Mouse (Mus musculus) CH12.LX (cell line): ENCODE measurements at regions not wholly inside any gene's neighbourhood (a gene's known extent, or its start where the extent isn't known, plus 50 kb on each side); places are given as distances from the start of the nearest gene placed in this dataset.

Experiments used
- DNase-seq: peaks from one replicate; pipeline ENCODE4 v3.0.0-alpha.2; 2013; ENCODE audit errors: extremely low read depth
- H3K27ac ChIP-seq: 2 replicates; pipeline ENCODE4 v1.5.1; 2012; ENCODE audit warnings: low read depth, mild to moderate bottlenecking, control low read depth, moderate library complexity; ENCODE audit not compliant: insufficient read depth
- H3K27me3 ChIP-seq: replicated peaks from 2 replicates; pipeline ENCODE3; 2012; ENCODE audit warnings: inconsistent platforms
- H3K36me3 ChIP-seq, 2 experiments: replicated peaks in 1 of 2; 2 replicates each; pipeline versions ENCODE3 to v1.6.1; 2012; ENCODE audit warnings: inconsistent platforms in 1 of 2, low read length in 1 of 2, mild to moderate bottlenecking in 1 of 2, mixed read lengths in 1 of 2, moderate library complexity in 1 of 2; ENCODE audit not compliant: control insufficient read depth in 1 of 2, insufficient read depth in 1 of 2
- H3K4me1 ChIP-seq, 2 experiments: 2 replicates each; pipeline ENCODE4 v1.6.1; 2012; ENCODE audit warnings: inconsistent platforms in 1 of 2, moderate library complexity in 1 of 2; ENCODE audit not compliant: insufficient read depth in 2 of 2, control insufficient read depth in 1 of 2
- H3K4me2 ChIP-seq: 2 replicates; pipeline ENCODE4 v1.6.1; 2012; ENCODE audit warnings: low read depth, mild to moderate bottlenecking, control low read depth; ENCODE audit not compliant: poor library complexity, insufficient read depth, severe bottlenecking
- H3K4me3 ChIP-seq, 3 experiments: fragments of 150-350 bp in 1 of 3; sonication (generic) in 1 of 3; replicated peaks in 1 of 3; 2 replicates each; pipeline versions ENCODE3 to v1.5.1; 2011 to 2012; ENCODE audit warnings: low read depth in 2 of 3, low read length in 2 of 3, mild to moderate bottlenecking in 2 of 3, moderate library complexity in 2 of 3, control low read depth in 1 of 3, improper control_type of control experiment in 1 of 3, inconsistent platforms in 1 of 3, mixed read lengths in 1 of 3; ENCODE audit not compliant: poor library complexity in 1 of 3
- H3K79me2 ChIP-seq: replicated peaks from 2 replicates; pipeline ENCODE4 v1.6.1; 2012; ENCODE audit warnings: mild to moderate bottlenecking, moderate library complexity; ENCODE audit not compliant: control insufficient read depth, poor library complexity, insufficient read depth, severe bottlenecking; ENCODE audit errors: extremely low read depth
- H3K9ac ChIP-seq: 2 replicates; pipeline ENCODE4 v1.6.1; 2012; ENCODE audit warnings: low read depth, mild to moderate bottlenecking, control low read depth, moderate library complexity; ENCODE audit not compliant: insufficient read depth
- H3K9me3 ChIP-seq: replicated peaks from 2 replicates; pipeline ENCODE3; 2012; ENCODE audit warnings: low read length, inconsistent platforms, mixed read lengths
- CTCF ChIP-seq, 2 experiments: IDR thresholded peaks in 1 of 2; conservative IDR thresholded peaks in 1 of 2; 2 replicates each; pipeline ENCODE4 v1.5.1; 2011 to 2012; ENCODE audit warnings: low read depth in 2 of 2, low read length in 2 of 2, improper control_type of control experiment in 1 of 2, inconsistent platforms in 1 of 2, mild to moderate bottlenecking in 1 of 2, moderate library complexity in 1 of 2
- E2F4 ChIP-seq: IDR thresholded peaks from 2 replicates; pipeline ENCODE4 v1.6.1; 2011; ENCODE audit warnings: low read depth, low read length, improper control_type of control experiment; ENCODE audit not compliant: insufficient replicate concordance
- EP300 ChIP-seq: IDR thresholded peaks from 2 replicates; pipeline ENCODE4 v1.6.1; 2011; ENCODE audit warnings: low read length, improper control_type of control experiment
- GABPA ChIP-seq: IDR thresholded peaks from 2 replicates; pipeline ENCODE4 v1.6.1; 2012; ENCODE audit warnings: low read depth, low read length, improper control_type of control experiment, inconsistent platforms; ENCODE audit not compliant: insufficient replicate concordance
- HCFC1 ChIP-seq: IDR thresholded peaks from 2 replicates; pipeline ENCODE4 v1.6.1; 2012; ENCODE audit warnings: low read depth, mild to moderate bottlenecking, inconsistent platforms, low read length, improper control_type of control experiment
- IRF4 ChIP-seq: IDR thresholded peaks from 2 replicates; pipeline ENCODE4 v1.6.1; 2014; ENCODE audit warnings: low read depth, mild to moderate bottlenecking, inconsistent platforms, low read length, improper control_type of control experiment
- KAT2A ChIP-seq: IDR thresholded peaks from 2 replicates; pipeline ENCODE4 v1.6.1; 2012; ENCODE audit warnings: low read length, improper control_type of control experiment, inconsistent platforms; ENCODE audit not compliant: insufficient replicate concordance
- MAZ ChIP-seq: IDR thresholded peaks from 2 replicates; pipeline ENCODE4 v1.6.1; 2012; ENCODE audit warnings: low read depth, mild to moderate bottlenecking, inconsistent platforms, low read length, improper control_type of control experiment, moderate library complexity
- MEF2A ChIP-seq: IDR thresholded peaks from 2 replicates; pipeline ENCODE4 v1.6.1; 2014; ENCODE audit warnings: low read depth, mild to moderate bottlenecking, inconsistent platforms, low read length, improper control_type of control experiment, borderline replicate concordance
- MXI1 ChIP-seq: IDR thresholded peaks from 2 replicates; pipeline ENCODE4 v1.6.1; 2011; ENCODE audit warnings: mild to moderate bottlenecking, low read depth, low read length, improper control_type of control experiment
- NELFE ChIP-seq: IDR thresholded peaks from 2 replicates; pipeline ENCODE4 v1.6.1; 2011; ENCODE audit warnings: low read depth, low read length, improper control_type of control experiment
- POLR2A ChIP-seq: IDR thresholded peaks from 2 replicates; pipeline ENCODE4 v1.6.1; 2011; ENCODE audit warnings: low read depth, mild to moderate bottlenecking, improper control_type of control experiment, low read length
- RCOR1 ChIP-seq: conservative IDR thresholded peaks from 2 replicates; pipeline ENCODE4 v1.6.1; 2012; ENCODE audit warnings: low read depth, mild to moderate bottlenecking, inconsistent platforms, low read length, improper control_type of control experiment
- TBP ChIP-seq: conservative IDR thresholded peaks from 2 replicates; pipeline ENCODE4 v1.6.1; 2011; ENCODE audit warnings: low read depth, low read length, improper control_type of control experiment
- TCF12 ChIP-seq: IDR thresholded peaks from 2 replicates; pipeline ENCODE4 v1.6.1; 2014; ENCODE audit warnings: low read depth, mild to moderate bottlenecking, inconsistent platforms, low read length, improper control_type of control experiment
- USF2 ChIP-seq: conservative IDR thresholded peaks from 2 replicates; pipeline ENCODE4 v1.6.1; 2011; ENCODE audit warnings: low read depth, low read length, improper control_type of control experiment
- ZNF384 ChIP-seq: IDR thresholded peaks from 2 replicates; pipeline ENCODE4 v1.6.1; 2012; ENCODE audit warnings: low read depth, low read length, improper control_type of control experiment, inconsistent platforms
- dilution Hi-C: fragments of 300-500 bp; cut with MboI; formaldehyde crosslinking; loops from 2 replicates; pipeline ENCODE4 v1.14.3; 2020; ENCODE audit warnings: low sequenced_read_pairs; ENCODE audit not compliant: extremely low pct_unique_long_range_greater_than_20kb, extremely low pct_ligation_motif_present
- in situ Hi-C: fragments of 300-500 bp; cut with MboI; formaldehyde crosslinking; loops from 3 replicates; pipeline ENCODE4 v1.14.3; 2019; ENCODE audit warnings: low sequenced_read_pairs, low pct_ligation_motif_present, low pct_unique_long_range_greater_than_20kb, mixed read lengths

GRCm38 (mm10) chr12:71578006-71578405, 252.9 kb upstream of the Daam1 start:
- Histone ChIP-seq H3K9me3 (no peaks in the 10 kb centered on the region), H3K27me3 (no peaks in the 10 kb centered on the region), H3K36me3 (no peaks in the 10 kb centered on the region), H3K9ac (no peak overlapping the region), H3K27ac (no peak overlapping the region), H3K4me2 (peak overlapping the region; percentile 71), H3K79me2 (no peaks in the 10 kb centered on the region), H3K4me3 (no peak overlapping the region), H3K4me1 (peaks cover 2 to 17% of the 10 kb centered on the region in 2 experiments; a peak in 3 of 4 replicates)
- dilution Hi-C loops (no loop called here), in situ Hi-C loops (no loop called here)
- TF ChIP-seq RCOR1 (no peak), IRF4 (no peak)
- no peak for DNase-seq

GRCm38 (mm10) chr12:71578912-71579311, 252.0 kb upstream of the Daam1 start:
- no peak overlapping the region for H3K27ac ChIP-seq
- no peaks in the 10 kb centered on the region for H3K27me3 ChIP-seq
- TF ChIP-seq CTCF (conservative IDR thresholded peaks at IDR 0.05 in 1 of 2, IDR thresholded peaks at IDR 0.05 in 1 of 2; ENCODE audit: low read depth in 2 of 2, low read length in 2 of 2) (no peak), USF2 (no peak), POLR2A (no peak), IRF4 (no peak), NELFE (no peak), HCFC1 (no peak), EP300 (no peak), MXI1 (no peak), E2F4 (no peak), GABPA (no peak), TBP (no peak), KAT2A (no peak), MAZ (no peak)
- TF ChIP-seq, all 38 proteins: peak for 0
- Histone ChIP-seq H3K4me2 (no peak overlapping the region), H3K36me3 (no peaks in the 10 kb centered on the region), H3K4me1 (peaks cover 2 to 17% of the 10 kb centered on the region in 2 experiments; a peak in 3 of 4 replicates), H3K9me3 (no peaks in the 10 kb centered on the region), H3K4me3 (no peak overlapping the region), H3K79me2 (no peaks in the 10 kb centered on the region), H3K9ac (no peak overlapping the region)
- in situ Hi-C loops = no loop called here
- peak; percentile 48 for DNase-seq
- dilution Hi-C loops = no loop called here

GRCm38 (mm10) chr12:71580532-71581290, 250.2 kb upstream of the Daam1 start:
- in situ Hi-C loops (no loop called here), dilution Hi-C loops (no loop called here)

More at GRCm38 (mm10) chr12:71580532-71581290, 250.2 kb upstream of the Daam1 start:
- no peak overlapping the region for H3K9ac ChIP-seq
- H3K9me3 ChIP-seq = no peaks in the 10 kb centered on the region
- H3K4me3 ChIP-seq = no peak overlapping the region
- H3K27me3 ChIP-seq = no peaks in the 10 kb centered on the region
- no peak for DNase-seq
- TF ChIP-seq ZNF384 (no peak), MEF2A (no peak), TCF12 (no peak), GABPA (no peak)
- no peaks in the 10 kb centered on the region for H3K79me2 ChIP-seq
- H3K4me2 ChIP-seq = no peak overlapping the region
- H3K4me1 ChIP-seq = peaks cover 2 to 17% of the 10 kb centered on the region in 2 experiments; a peak in 3 of 4 replicates
- no peak overlapping the region for H3K27ac ChIP-seq
- no peaks in the 10 kb centered on the region for H3K36me3 ChIP-seq
